Mouse (Mus musculus) neural tube, embryonic 11.5 days (tissue): ENCODE data around the gene Trim59. TPM values are rescaled to one million over a fixed set of nuclear protein-coding genes. Genes with fewer than 3 reads are reported as not detected.

ENCODE experiments used
- ATAC-seq: fragments of 200-750 bp; cut with Nextera tagmentation; 2 replicates; pipeline ENCODE4 v1.8.0; 2017; ENCODE audit warnings: moderate number of reproducible peaks, mild to moderate bottlenecking, moderate TSS enrichment, moderate library complexity; ENCODE audit not compliant: insufficient read depth, low FRiP score, low TSS enrichment
- DNase-seq: peaks from one replicate; pipeline ENCODE4 v3.0.0-alpha.2; 2015; ENCODE audit warnings: low spot score
- H3K27ac ChIP-seq: fragments of 300-500 bp; sonication (generic); 2 replicates; pipeline ENCODE4 v1.5.1; 2014; ENCODE audit warnings: low read depth, mild to moderate bottlenecking, low read length
- H3K27me3 ChIP-seq: fragments of 300-500 bp; sonication (generic); 2 replicates; pipeline ENCODE4 v1.6.1; 2014; ENCODE audit warnings: mild to moderate bottlenecking, low read length, mixed read lengths; ENCODE audit not compliant: control insufficient read depth, insufficient read depth
- H3K36me3 ChIP-seq: fragments of 300-500 bp; sonication (generic); 2 replicates; pipeline ENCODE4 v1.6.1; 2014; ENCODE audit warnings: mild to moderate bottlenecking, low read length, moderate library complexity, mixed read lengths; ENCODE audit not compliant: control insufficient read depth, insufficient read depth
- H3K4me1 ChIP-seq: fragments of 300-500 bp; sonication (generic); 2 replicates; pipeline ENCODE4 v1.6.1; 2014; ENCODE audit warnings: low read length, mixed read lengths; ENCODE audit not compliant: control insufficient read depth, insufficient read depth
- H3K4me2 ChIP-seq: fragments of 300-500 bp; sonication (generic); 2 replicates; pipeline ENCODE4 v1.6.1; 2014; ENCODE audit warnings: low read depth, mild to moderate bottlenecking, moderate library complexity
- H3K4me3 ChIP-seq: fragments of 300-500 bp; sonication (generic); 2 replicates; pipeline ENCODE4 v1.5.1; 2014; ENCODE audit warnings: low read depth, low read length
- H3K9ac ChIP-seq: fragments of 300-500 bp; sonication (generic); 2 replicates; pipeline ENCODE4 v1.6.1; 2014; ENCODE audit warnings: mild to moderate bottlenecking, low read length
- H3K9me3 ChIP-seq: fragments of 300-500 bp; sonication (generic); 2 replicates; pipeline ENCODE4 v1.6.1; 2016; ENCODE audit warnings: low read length; ENCODE audit not compliant: control insufficient read depth
- WGBS: fragments of 180-500 bp; shearing (Covaris S2); extraction: QIAGEN DNeasy Blood & Tissue Kit; methylation state at CpG from one replicate; pipeline ENCODE4 v1.1.7; 2014; 5-methylcytosine and 5-hydroxymethylcytosine counted together
- polyA plus RNA-seq: library from polyadenylated mRNA; unstranded; fragments of >200 nt; fragmentation: Nextera tagmentation; extraction: Ambion mirVana; gene quantifications from 2 replicates; pipeline ENCODE4 v1.2.1, GENCODE M21; 2014

Trim59 gene
- 168 and 170 TPM in 2 replicates for polyA plus RNA-seq

- DNase-seq: peak; percentile 99
- Histone ChIP-seq H3K4me2 (peak within 1 kb of the TSS; percentile 84), H3K4me3 (peak within 1 kb of the TSS; percentile 89), H3K9ac (peak within 1 kb of the TSS; percentile 98), H3K27me3 (no peaks in the 10 kb centered on the region), H3K4me1 (peaks cover 2% of the 10 kb centered on the region; the same call in 1 of the 2 replicates), H3K27ac (peak within 1 kb of the TSS; percentile 92), H3K9me3 (no peaks in the 10 kb centered on the region), H3K36me3 (peaks cover 4% of the 10 kb centered on the region)
- ATAC-seq: peak; percentile 98
- under 1% methylated on average over 49 of the region's 80 CpGs for WGBS
Observed at GRCm38 (mm10) chr3:69044645-69045399, at the start of gene Trim59. TSS of gene Trim59 (minus strand) at chr3:69044755.

- no peak overlapping the region for H3K4me2 ChIP-seq
- H3K27me3 ChIP-seq: no peaks in the 10 kb centered on the region
- ATAC-seq (no peak), DNase-seq (no peak)
- no peaks in the 10 kb centered on the region for H3K4me1 ChIP-seq
- H3K27ac ChIP-seq: no peak overlapping the region
- no peak overlapping the region for H3K9ac ChIP-seq
- H3K36me3 ChIP-seq: no peaks in the 10 kb centered on the region
- no peak overlapping the region for H3K4me3 ChIP-seq
- WGBS: 81% methylated on average over 1 of the region's 1 CpGs
- no peaks in the 10 kb centered on the region for H3K9me3 ChIP-seq
Observed at GRCm38 (mm10) chr3:69064005-69064404, 19.4 kb upstream of the Trim59 start.

GRCm38 (mm10) chr3:69062764-69063163 is 18.2 kb upstream of the Trim59 start:
- no peak for ATAC-seq
- Histone ChIP-seq H3K27ac (no peak overlapping the region), H3K9me3 (no peaks in the 10 kb centered on the region), H3K4me2 (no peak overlapping the region), H3K9ac (no peak overlapping the region), H3K4me3 (no peak overlapping the region), H3K4me1 (no peaks in the 10 kb centered on the region), H3K27me3 (no peaks in the 10 kb centered on the region), H3K36me3 (no peaks in the 10 kb centered on the region)
- 96% methylated on average over 1 of the region's 1 CpGs for WGBS
- no peak for DNase-seq

GRCm38 (mm10) chr3:69060672-69061071 is 16.1 kb upstream of the Trim59 start:
- Histone ChIP-seq H3K27me3 (no peaks in the 10 kb centered on the region), H3K4me1 (no peaks in the 10 kb centered on the region), H3K27ac (no peak overlapping the region), H3K9me3 (no peaks in the 10 kb centered on the region), H3K4me3 (no peak overlapping the region), H3K9ac (no peak overlapping the region), H3K4me2 (no peak overlapping the region), H3K36me3 (no peaks in the 10 kb centered on the region)
- WGBS: 95% methylated on average over 4 of the region's 4 CpGs
- DNase-seq (no peak), ATAC-seq (no peak)

GRCm38 (mm10) chr3:69055871-69056270 is 11.3 kb upstream of the Trim59 start:
- ATAC-seq: no peak
- Histone ChIP-seq H3K4me3 (no peak overlapping the region), H3K9me3 (no peaks in the 10 kb centered on the region), H3K27ac (no peak overlapping the region), H3K9ac (no peak overlapping the region), H3K27me3 (no peaks in the 10 kb centered on the region), H3K36me3 (no peaks in the 10 kb centered on the region), H3K4me1 (no peaks in the 10 kb centered on the region), H3K4me2 (no peak overlapping the region)
- DNase-seq: no peak
- 86% methylated on average over 3 of the region's 3 CpGs for WGBS

- WGBS: 85% methylated on average over 7 of the region's 7 CpGs
- Histone ChIP-seq H3K4me3 (no peak overlapping the region), H3K4me2 (no peak overlapping the region), H3K36me3 (no peaks in the 10 kb centered on the region), H3K9ac (no peak overlapping the region), H3K27me3 (no peaks in the 10 kb centered on the region), H3K9me3 (no peaks in the 10 kb centered on the region), H3K4me1 (no peaks in the 10 kb centered on the region), H3K27ac (no peak overlapping the region)
- no peak for DNase-seq
- ATAC-seq: no peak
Observed at GRCm38 (mm10) chr3:69054760-69055432, 10.3 kb upstream of the Trim59 start.

GRCm38 (mm10) chr3:69051894-69052293 is 7.3 kb upstream of the Trim59 start:
- ATAC-seq (no peak), DNase-seq (no peak)
- no peaks in the 10 kb centered on the region for H3K36me3 ChIP-seq
- H3K9me3 ChIP-seq: no peaks in the 10 kb centered on the region
- H3K9ac ChIP-seq: no peak overlapping the region
- 90% methylated on average over 11 of the region's 11 CpGs for WGBS
- H3K4me2 ChIP-seq: no peak overlapping the region
- no peaks in the 10 kb centered on the region for H3K27me3 ChIP-seq
- H3K4me1 ChIP-seq: no peaks in the 10 kb centered on the region
- H3K4me3 ChIP-seq: no peak overlapping the region
- H3K27ac ChIP-seq: no peak overlapping the region

GRCm38 (mm10) chr3:69049011-69049410 is 4.5 kb upstream of the Trim59 start:
- no peaks in the 10 kb centered on the region for H3K9me3 ChIP-seq
- no peak overlapping the region for H3K4me3 ChIP-seq
- ATAC-seq (no peak), DNase-seq (no peak)
- no peaks in the 10 kb centered on the region; the same call in 1 of the 2 replicates for H3K4me1 ChIP-seq
- H3K27me3 ChIP-seq: no peaks in the 10 kb centered on the region
- H3K4me2 ChIP-seq: no peak overlapping the region
- H3K36me3 ChIP-seq: no peaks in the 10 kb centered on the region
- 66% methylated on average over 6 of the region's 6 CpGs for WGBS
- H3K9ac ChIP-seq: no peak overlapping the region
- no peak overlapping the region for H3K27ac ChIP-seq

GRCm38 (mm10) chr3:69047684-69048083 is 3.1 kb upstream of the Trim59 start:
- no peaks in the 10 kb centered on the region for H3K27me3 ChIP-seq
- DNase-seq (no peak), ATAC-seq (no peak)
- H3K4me2 ChIP-seq: no peak overlapping the region
- H3K9me3 ChIP-seq: no peaks in the 10 kb centered on the region
- 84% methylated on average over 4 of the region's 4 CpGs for WGBS
- H3K4me3 ChIP-seq: no peak overlapping the region
- no peaks in the 10 kb centered on the region for H3K36me3 ChIP-seq
- no peak overlapping the region for H3K9ac ChIP-seq
- H3K27ac ChIP-seq: no peak overlapping the region
- H3K4me1 ChIP-seq: no peaks in the 10 kb centered on the region; the same call in 1 of the 2 replicates
